Mouse (Mus musculus) E14TG2a.4 (cell line): ENCODE measurements at regions not wholly inside any gene's neighbourhood (a gene's known extent, or its start where the extent isn't known, plus 50 kb on each side); places are given as distances from the start of the nearest gene placed in this dataset.

ENCODE experiments used
- H3K27me3 ChIP-seq: 2 replicates; pipeline ENCODE4 v1.6.1; 2014; ENCODE audit warnings: low read length, control low read depth; ENCODE audit not compliant: insufficient read depth
- H3K36me3 ChIP-seq: 2 replicates; pipeline ENCODE4 v1.6.1; 2014; ENCODE audit warnings: low read length, control low read depth; ENCODE audit not compliant: insufficient read depth
- H3K4me1 ChIP-seq: replicated peaks from 2 replicates; pipeline ENCODE4 v1.6.1; 2014; ENCODE audit warnings: low read depth, low read length, control low read depth
- H3K4me3 ChIP-seq: replicated peaks from 2 replicates; pipeline ENCODE4 v1.5.1; 2014; ENCODE audit warnings: mild to moderate bottlenecking, low read length
- H3K9me3 ChIP-seq: 2 replicates; pipeline ENCODE4 v1.6.1; 2014; ENCODE audit warnings: low read length, control low read depth
- CTCF ChIP-seq: conservative IDR thresholded peaks from 2 replicates; pipeline ENCODE4 v1.5.1; 2014; ENCODE audit warnings: low read length
- NANOG ChIP-seq: IDR thresholded peaks from 2 replicates; pipeline ENCODE4 v1.6.1; 2014; ENCODE audit warnings: borderline replicate concordance, low read length, mixed read lengths
- POU5F1 ChIP-seq: IDR thresholded peaks from 2 replicates; pipeline ENCODE4 v1.6.1; 2014; ENCODE audit warnings: low read length, borderline replicate concordance

DNA sequence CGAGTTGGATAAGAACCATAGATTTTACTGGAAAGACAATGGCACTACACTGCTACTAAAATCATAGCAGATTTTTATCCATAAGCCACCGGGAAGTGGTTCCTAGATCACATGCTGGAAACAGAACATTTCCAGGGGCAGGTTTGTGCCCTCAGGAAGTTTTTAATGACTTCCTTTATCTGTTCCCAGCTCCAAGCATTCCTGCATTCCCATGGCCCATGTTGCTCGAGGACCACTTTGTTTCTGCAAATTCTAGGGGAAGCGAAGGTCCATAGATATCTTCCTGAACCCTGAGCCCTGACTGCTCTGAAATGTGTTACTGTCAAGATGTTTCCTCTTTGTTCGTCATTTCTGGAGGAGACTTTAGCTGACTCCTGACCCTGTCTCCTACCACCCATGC is 235.6 kb upstream of the Map3k1 start:
- Histone ChIP-seq H3K27me3 (0 out of 2 replicates have a peak, but pooled peaks cover 3% of the 10 kb centered on the region), H3K9me3 (no peaks in the 10 kb centered on the region), H3K4me3 (no peak overlapping the region), H3K36me3 (no peaks in the 10 kb centered on the region), H3K4me1 (no peaks in the 10 kb centered on the region)
- TF ChIP-seq CTCF (no peak), NANOG (no peak), POU5F1 (no peak)

- H3K4me1 ChIP-seq: no peaks in the 10 kb centered on the region
- H3K36me3 ChIP-seq: no peaks in the 10 kb centered on the region
- H3K9me3 ChIP-seq: no peaks in the 10 kb centered on the region
- no peak for TF ChIP-seq NANOG
- TF ChIP-seq POU5F1: no peak
- no peak for TF ChIP-seq CTCF
- 0 out of 2 replicates have a peak, but pooled peaks cover 3% of the 10 kb centered on the region for H3K27me3 ChIP-seq
- H3K4me3 ChIP-seq: no peak overlapping the region
These were observed 237.7 kb upstream of the Map3k1 start for GRCm38 (mm10) chr13:112046247-112047211.

- Histone ChIP-seq H3K27me3 (0 out of 2 replicates have a peak, but pooled peaks cover 3% of the 10 kb centered on the region), H3K4me1 (no peaks in the 10 kb centered on the region), H3K9me3 (no peaks in the 10 kb centered on the region), H3K4me3 (no peak overlapping the region), H3K36me3 (no peaks in the 10 kb centered on the region)
- TF ChIP-seq POU5F1 (no peak), CTCF (no peak)
These were observed 238.6 kb upstream of the Map3k1 start for GRCm38 (mm10) chr13:112047408-112047807.

GRCm38 (mm10) chr13:112047874-112048273 is 239.1 kb upstream of the Map3k1 start:
- no peak for TF ChIP-seq POU5F1
- TF ChIP-seq CTCF: no peak
- no peak for TF ChIP-seq NANOG
- Histone ChIP-seq H3K4me3 (no peak overlapping the region), H3K4me1 (no peaks in the 10 kb centered on the region), H3K27me3 (0 out of 2 replicates have a peak, but pooled peaks cover 3% of the 10 kb centered on the region), H3K9me3 (no peaks in the 10 kb centered on the region), H3K36me3 (no peaks in the 10 kb centered on the region)

DNA sequence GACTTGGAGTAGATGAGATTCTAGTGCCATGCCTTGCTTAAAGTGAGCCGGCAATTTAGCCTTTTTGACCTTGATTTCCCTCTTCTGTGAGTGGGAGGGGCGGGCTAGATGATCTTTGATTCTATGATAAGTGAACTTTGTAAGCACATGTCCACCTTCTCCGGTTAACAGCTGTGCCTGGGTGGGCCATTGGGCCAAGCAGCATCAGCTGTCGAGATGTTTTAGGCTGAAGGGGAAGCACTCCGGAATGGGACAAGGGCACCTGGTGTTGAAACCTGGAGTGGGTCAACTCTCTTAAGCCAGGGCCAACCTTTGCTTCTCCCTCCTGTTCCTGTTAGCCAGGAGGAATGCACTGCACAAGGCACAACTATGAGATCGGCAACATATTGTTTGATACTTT is 239.5 kb upstream of the Map3k1 start:
- no peaks in the 10 kb centered on the region for H3K4me1 ChIP-seq

DNA sequence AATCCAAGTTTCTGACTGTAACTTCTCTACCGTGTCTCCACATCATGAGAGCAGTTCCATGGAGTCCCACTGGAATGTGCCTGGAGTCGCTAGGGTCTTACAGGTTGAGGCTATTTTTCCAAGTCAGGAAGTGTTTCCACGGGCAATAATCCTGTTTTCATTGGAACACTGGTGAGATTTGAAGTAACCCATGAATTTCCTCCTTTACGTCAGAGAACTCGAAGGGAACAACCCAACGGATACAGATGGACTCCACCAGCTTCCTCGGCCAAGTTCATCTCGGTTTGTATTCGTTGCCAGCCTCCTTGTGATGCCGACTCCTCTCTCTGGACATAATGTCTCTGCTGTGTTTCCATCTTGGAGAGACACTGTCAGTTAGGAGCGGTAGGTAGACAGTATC is 237.4 kb upstream of the Ankrd55 start:
- Histone ChIP-seq H3K36me3 (no peaks in the 10 kb centered on the region), H3K4me3 (no peak overlapping the region), H3K27me3 (0 out of 2 replicates have a peak, but pooled peaks cover 3% of the 10 kb centered on the region), H3K4me1 (no peaks in the 10 kb centered on the region), H3K9me3 (no peaks in the 10 kb centered on the region)
- no peak for TF ChIP-seq CTCF
- TF ChIP-seq POU5F1: no peak
- no peak for TF ChIP-seq NANOG

More for the DNA sequence above, 239.5 kb upstream of the Map3k1 start:
- no peaks in the 10 kb centered on the region for H3K36me3 ChIP-seq
- TF ChIP-seq POU5F1: no peak
- H3K9me3 ChIP-seq: no peaks in the 10 kb centered on the region
- H3K4me3 ChIP-seq: no peak overlapping the region
- H3K27me3 ChIP-seq: 0 out of 2 replicates have a peak, but pooled peaks cover 3% of the 10 kb centered on the region

GRCm38 (mm10) chr13:112052011-112052410 is 236.2 kb upstream of the Ankrd55 start:
- 0 out of 2 replicates have a peak, but pooled peaks cover 3% of the 10 kb centered on the region for H3K27me3 ChIP-seq
- TF ChIP-seq POU5F1 (no peak), NANOG (no peak), CTCF (no peak)
- no peaks in the 10 kb centered on the region for H3K4me1 ChIP-seq

GRCm38 (mm10) chr13:112052456-112052855 is 235.8 kb upstream of the Ankrd55 start:
- no peaks in the 10 kb centered on the region for H3K36me3 ChIP-seq
- peaks cover 5% of the 10 kb centered on the region; the same call in 1 of the 2 replicates for H3K27me3 ChIP-seq
- no peaks in the 10 kb centered on the region for H3K4me1 ChIP-seq
- H3K9me3 ChIP-seq: no peaks in the 10 kb centered on the region; the same call in 1 of the 2 replicates
- TF ChIP-seq POU5F1: no peak
- TF ChIP-seq CTCF: no peak
- TF ChIP-seq NANOG: no peak
- H3K4me3 ChIP-seq: no peak overlapping the region

More at GRCm38 (mm10) chr13:112052011-112052410, 236.2 kb upstream of the Ankrd55 start:
- H3K9me3 ChIP-seq: no peaks in the 10 kb centered on the region
- no peaks in the 10 kb centered on the region for H3K36me3 ChIP-seq
- no peak overlapping the region for H3K4me3 ChIP-seq
